Mouse (Mus musculus) forebrain, embryonic 11.5 days (tissue): ENCODE measurements around the gene Gm20737. TPM values are rescaled to one million over a fixed set of nuclear protein-coding genes. Genes with fewer than 3 reads are reported as not detected.
"Not testable (repeated sequence)": the region's sequence is repeated elsewhere in the genome, so short reads cannot be mapped to it uniquely, and the experiment has no call there.

Experiments used
- ATAC-seq: fragments of 200-750 bp; cut with Nextera tagmentation; replicated peaks from 2 replicates; pipeline ENCODE4 v1.8.0; 2017; ENCODE audit warnings: moderate TSS enrichment; ENCODE audit not compliant: low FRiP score
- DNase-seq: peaks from one replicate; pipeline ENCODE4 v3.0.0-alpha.2; 2017; ENCODE audit warnings: low spot score
- H3K27ac ChIP-seq: fragments of 300-500 bp; sonication (generic); 2 replicates; pipeline ENCODE4 v1.5.1; 2014; ENCODE audit warnings: low read depth, low read length
- H3K27me3 ChIP-seq: fragments of 300-500 bp; sonication (generic); 2 replicates; pipeline ENCODE4 v1.6.1; 2014; ENCODE audit warnings: mild to moderate bottlenecking, low read length, mixed read lengths; ENCODE audit not compliant: control insufficient read depth, insufficient read depth
- H3K36me3 ChIP-seq: fragments of 300-500 bp; sonication (generic); 2 replicates; pipeline ENCODE4 v1.6.1; 2014; ENCODE audit warnings: mild to moderate bottlenecking, low read length, moderate library complexity, mixed read lengths; ENCODE audit not compliant: control insufficient read depth, insufficient read depth
- H3K4me1 ChIP-seq: fragments of 300-500 bp; sonication (generic); replicated peaks from 2 replicates; pipeline ENCODE4 v1.6.1; 2014; ENCODE audit warnings: low read length, mixed read lengths; ENCODE audit not compliant: control insufficient read depth, insufficient read depth
- H3K4me2 ChIP-seq: fragments of 300-500 bp; sonication (generic); 2 replicates; pipeline ENCODE4 v1.6.1; 2014; ENCODE audit warnings: low read depth, mild to moderate bottlenecking, low read length, moderate library complexity, mixed read lengths; ENCODE audit not compliant: severe bottlenecking
- H3K4me3 ChIP-seq: fragments of 300-500 bp; sonication (generic); 2 replicates; pipeline ENCODE4 v1.5.1; 2014; ENCODE audit warnings: low read depth, low read length
- H3K9ac ChIP-seq: fragments of 300-500 bp; sonication (generic); 2 replicates; pipeline ENCODE4 v1.6.1; 2014; ENCODE audit warnings: low read length
- H3K9me3 ChIP-seq: fragments of 300-500 bp; sonication (generic); 2 replicates; pipeline ENCODE4 v1.6.1; 2016; ENCODE audit warnings: low read length, mixed read lengths; ENCODE audit not compliant: control insufficient read depth
- WGBS: fragments of 180-500 bp; shearing (Covaris S2); extraction: QIAGEN DNeasy Blood & Tissue Kit; methylation state at CpG from one replicate; pipeline ENCODE4 v1.1.7; 2014; 5-methylcytosine and 5-hydroxymethylcytosine counted together
- polyA plus RNA-seq: library from polyadenylated mRNA; unstranded; fragments of >200 nt; fragmentation: Nextera tagmentation; extraction: Ambion mirVana; gene quantifications from 2 replicates; pipeline ENCODE4 v1.2.1, GENCODE M21; 2014

Gm20737 gene
- not detected in 2 replicates for polyA plus RNA-seq

GRCm38 (mm10) chrY:10535942-10536341 is at the start of gene Gm20737:
Gene Gm20737, minus strand, starts transcription at chrY:10536042.
- not testable (repeated sequence) for H3K4me3 ChIP-seq, DNase-seq, ATAC-seq, H3K9ac ChIP-seq, H3K4me2 ChIP-seq, H3K9me3 ChIP-seq, H3K27ac ChIP-seq, H3K27me3 ChIP-seq, H3K36me3 ChIP-seq, H3K4me1 ChIP-seq

- not testable (repeated sequence) for H3K27ac ChIP-seq, H3K4me1 ChIP-seq, H3K9ac ChIP-seq, H3K4me2 ChIP-seq, H3K9me3 ChIP-seq, H3K27me3 ChIP-seq, H3K36me3 ChIP-seq, H3K4me3 ChIP-seq, ATAC-seq, DNase-seq
- WGBS: 83% methylated on average over 2 of the region's 5 CpGs
Observed at GRCm38 (mm10) chrY:10553153-10553552, 17.3 kb upstream of the Gm20737 start, which contains the start of gene Gm21775. Gene Gm21775, plus strand, starts transcription at chrY:10553453.

Other genes with a start within 250 kb of the Gm20737 start
- gene Gm20834, start 211.5 kb downstream of the Gm20737 start, polyA plus RNA-seq: not detected in 2 replicates
- not detected in 2 replicates for gene Gm28510, start 123.3 kb downstream of the Gm20737 start, polyA plus RNA-seq
- not detected in 2 replicates for gene Gm21775, start 17.4 kb upstream of the Gm20737 start, polyA plus RNA-seq
- gene Gm21900, start 80.3 kb upstream of the Gm20737 start, polyA plus RNA-seq: not detected in 2 replicates
- not detected in 2 replicates for gene Gm20777, start 216.4 kb upstream of the Gm20737 start, polyA plus RNA-seq